Mouse (Mus musculus) brain, embryonic 14.5 days (tissue): ENCODE measurements around the gene Angptl7.

Experiments used
- CTCF ChIP-seq: fragments of 200-500 bp; IDR thresholded peaks from 2 replicates; pipeline ENCODE4 v1.5.1; 2012; ENCODE audit warnings: inconsistent platforms, mild to moderate bottlenecking, moderate library complexity, borderline replicate concordance; ENCODE audit not compliant: insufficient read depth, insufficient read length; ENCODE audit errors: extremely low read depth
- POLR2A ChIP-seq: fragments of 200-500 bp; IDR thresholded peaks from 2 replicates; pipeline ENCODE4 v1.6.1; 2012; ENCODE audit warnings: mild to moderate bottlenecking, inconsistent platforms, borderline replicate concordance; ENCODE audit not compliant: poor library complexity, insufficient read depth, insufficient read length, severe bottlenecking; ENCODE audit errors: extremely low read depth

DNA sequence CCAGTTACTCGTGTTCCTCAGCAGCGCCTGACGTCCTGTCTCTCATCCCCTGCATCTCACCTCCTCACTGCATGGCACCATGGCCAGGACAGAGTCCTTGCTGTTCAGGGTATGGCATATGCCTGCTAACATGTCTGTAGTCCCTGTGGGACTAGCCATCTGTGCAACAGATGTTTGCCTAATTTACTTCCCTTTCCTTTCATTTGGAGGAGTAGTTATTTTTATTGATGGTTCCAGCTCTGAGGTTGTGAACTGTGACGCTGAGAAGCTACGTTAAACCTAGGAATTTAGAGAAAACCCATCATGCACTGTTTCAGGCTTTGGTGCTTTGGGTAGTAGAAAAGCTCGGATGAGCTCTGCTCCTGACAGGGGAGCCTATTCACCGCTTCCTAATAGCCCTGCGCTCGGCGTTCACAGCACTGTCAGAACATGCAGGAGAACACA, 28.9 kb downstream of the Angptl7 start:
- no peak for TF ChIP-seq CTCF
- no peak for TF ChIP-seq POLR2A
